Mouse (Mus musculus) forebrain, embryonic 15.5 days (tissue): ENCODE results near the gene Vcam1. TPM values are rescaled to one million over a fixed set of nuclear protein-coding genes. Genes with fewer than 3 reads are reported as not detected.

Source experiments
- ATAC-seq: fragments of 200-750 bp; cut with Nextera tagmentation; replicated peaks from 2 replicates; pipeline ENCODE4 v1.8.0; 2017; ENCODE audit warnings: mild to moderate bottlenecking, moderate TSS enrichment, moderate library complexity
- H3K27ac ChIP-seq: fragments of 300-500 bp; sonication (generic); replicated peaks from 2 replicates; pipeline ENCODE4 v1.5.1; 2015; ENCODE audit warnings: mild to moderate bottlenecking, inconsistent platforms
- H3K27me3 ChIP-seq: fragments of 300-500 bp; sonication (generic); 2 replicates; pipeline ENCODE4 v1.6.1; 2015; ENCODE audit warnings: inconsistent platforms
- H3K36me3 ChIP-seq: fragments of 300-500 bp; sonication (generic); 2 replicates; pipeline ENCODE4 v1.6.1; 2015; ENCODE audit warnings: mild to moderate bottlenecking, inconsistent platforms
- H3K4me1 ChIP-seq: fragments of 300-500 bp; sonication (generic); 2 replicates; pipeline ENCODE4 v1.6.1; 2015; ENCODE audit warnings: inconsistent platforms
- H3K4me2 ChIP-seq: fragments of 300-500 bp; sonication (generic); replicated peaks from 2 replicates; pipeline ENCODE4 v1.6.1; 2015; ENCODE audit warnings: mild to moderate bottlenecking, inconsistent platforms
- H3K4me3 ChIP-seq: fragments of 300-500 bp; sonication (generic); 2 replicates; pipeline ENCODE4 v1.5.1; 2015; ENCODE audit warnings: mild to moderate bottlenecking, inconsistent platforms
- H3K9ac ChIP-seq: fragments of 300-500 bp; sonication (generic); replicated peaks from 2 replicates; pipeline ENCODE4 v1.6.1; 2015; ENCODE audit warnings: mild to moderate bottlenecking, inconsistent platforms
- H3K9me3 ChIP-seq: fragments of 300-500 bp; sonication (generic); 2 replicates; pipeline ENCODE4 v1.6.1; 2016; ENCODE audit warnings: inconsistent platforms
- WGBS: fragments of 180-500 bp; shearing (Covaris S2); methylation state at CpG from one replicate; pipeline ENCODE4 v1.1.7; 2015; ENCODE audit warnings: mixed read lengths; 5-methylcytosine and 5-hydroxymethylcytosine counted together
- polyA plus RNA-seq: library from polyadenylated mRNA; unstranded; fragments of >200 nt; fragmentation: Nextera tagmentation; extraction: Ambion mirVana; gene quantifications from 2 replicates; pipeline ENCODE4 v1.2.1, GENCODE M21; 2015

Gene Vcam1
- polyA plus RNA-seq, 1 experiment from 2014 or later: 29.2 TPM

- Histone ChIP-seq H3K9ac (no peak overlapping the region), H3K36me3 (no peaks in the 10 kb centered on the region), H3K9me3 (no peaks in the 10 kb centered on the region), H3K4me2 (no peak overlapping the region), H3K27me3 (no peaks in the 10 kb centered on the region), H3K27ac (no peak overlapping the region), H3K4me3 (no peak overlapping the region), H3K4me1 (peaks cover 18% of the 10 kb centered on the region)
- WGBS: 96% methylated on average over 3 of the region's 3 CpGs
- ATAC-seq: no peak
Measured at GRCm38 (mm10) chr3:116123827-116124226, 5.7 kb downstream of the Vcam1 start.

DNA sequence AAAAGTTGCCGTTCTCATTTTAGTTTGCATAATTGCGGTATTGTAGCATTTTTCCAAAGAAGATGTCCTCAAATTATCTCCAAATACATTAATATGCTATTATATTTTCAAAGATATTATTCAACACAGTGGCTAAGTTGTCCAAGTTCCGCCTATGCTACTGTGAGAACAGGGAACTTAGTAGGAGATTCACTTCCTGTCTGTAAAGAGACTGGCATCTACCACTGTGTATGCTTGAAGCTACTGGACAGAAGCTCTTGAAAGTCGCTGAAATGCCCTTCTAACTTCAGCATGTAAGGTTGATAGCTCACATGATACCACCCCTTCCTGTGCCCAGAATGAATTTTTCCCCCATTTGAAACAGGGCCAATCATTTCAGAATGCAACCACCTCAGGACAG, 6.8 kb downstream of the Vcam1 start:
- 90% methylated on average over 4 of the region's 4 CpGs for WGBS
- Histone ChIP-seq H3K27ac (no peak overlapping the region), H3K4me1 (peaks cover 9% of the 10 kb centered on the region; the same call in 1 of the 2 replicates), H3K9me3 (no peaks in the 10 kb centered on the region), H3K4me2 (no peak overlapping the region), H3K4me3 (no peak overlapping the region), H3K9ac (no peak overlapping the region), H3K27me3 (no peaks in the 10 kb centered on the region), H3K36me3 (no peaks in the 10 kb centered on the region)
- ATAC-seq: no peak

DNA sequence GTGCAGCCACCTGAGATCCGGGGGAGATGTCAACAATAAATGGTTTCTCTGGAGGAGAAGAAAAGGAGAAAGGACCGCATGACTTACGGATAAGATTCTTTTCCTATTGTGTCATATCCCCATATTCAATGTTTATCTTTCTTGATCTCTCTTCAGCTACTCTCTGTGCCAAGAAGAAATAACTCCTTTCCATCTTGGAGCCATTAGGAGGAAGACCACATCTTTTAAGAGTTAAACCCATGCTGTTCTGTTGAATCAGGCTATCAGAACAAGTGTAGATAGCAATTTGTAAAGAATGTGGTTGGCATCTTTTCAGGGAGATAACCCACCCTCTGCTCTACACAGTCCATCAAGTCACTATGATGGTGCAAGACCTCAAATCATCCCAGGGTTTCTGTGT, 8.5 kb downstream of the Vcam1 start:
- Histone ChIP-seq H3K4me1 (no peaks in the 10 kb centered on the region), H3K27me3 (no peaks in the 10 kb centered on the region), H3K36me3 (no peaks in the 10 kb centered on the region), H3K9me3 (no peaks in the 10 kb centered on the region), H3K27ac (no peak overlapping the region), H3K4me2 (no peak overlapping the region), H3K4me3 (no peak overlapping the region), H3K9ac (no peak overlapping the region)
- ATAC-seq: no peak
- WGBS: 92% methylated on average over 3 of the region's 3 CpGs

- Histone ChIP-seq H3K9me3 (no peaks in the 10 kb centered on the region), H3K36me3 (no peaks in the 10 kb centered on the region), H3K9ac (no peak overlapping the region), H3K4me3 (no peak overlapping the region), H3K4me1 (no peaks in the 10 kb centered on the region), H3K27me3 (no peaks in the 10 kb centered on the region), H3K4me2 (no peak overlapping the region), H3K27ac (no peak overlapping the region)
- WGBS: 86% methylated on average over 6 of the region's 6 CpGs
- 0 out of 2 replicates have a peak, but pooled peaks have one; percentile 46 for ATAC-seq
Measured at GRCm38 (mm10) chr3:116120391-116120790, 9.1 kb downstream of the Vcam1 start.

GRCm38 (mm10) chr3:116119162-116119561, 10.3 kb downstream of the Vcam1 start:
- peaks cover 10% of the 10 kb centered on the region for H3K4me1 ChIP-seq
- H3K9ac ChIP-seq: no peak overlapping the region
- H3K4me2 ChIP-seq: no peak overlapping the region
- H3K4me3 ChIP-seq: no peak overlapping the region
- H3K36me3 ChIP-seq: no peaks in the 10 kb centered on the region
- no peak overlapping the region for H3K27ac ChIP-seq
- no peaks in the 10 kb centered on the region for H3K27me3 ChIP-seq
- no peaks in the 10 kb centered on the region for H3K9me3 ChIP-seq
- no peak for ATAC-seq
- 76% methylated on average over 7 of the region's 7 CpGs for WGBS

- H3K9ac ChIP-seq: no peak overlapping the region
- ATAC-seq: no peak
- no peaks in the 10 kb centered on the region for H3K9me3 ChIP-seq
- no peak overlapping the region for H3K27ac ChIP-seq
- peaks cover 18% of the 10 kb centered on the region for H3K4me1 ChIP-seq
- no peaks in the 10 kb centered on the region for H3K27me3 ChIP-seq
- H3K36me3 ChIP-seq: no peaks in the 10 kb centered on the region
- H3K4me2 ChIP-seq: no peak overlapping the region
- 93% methylated on average over 4 of the region's 4 CpGs for WGBS
- no peak overlapping the region for H3K4me3 ChIP-seq
Measured at GRCm38 (mm10) chr3:116117046-116117445, 12.4 kb downstream of the Vcam1 start.

- peak; percentile 71 for ATAC-seq
- H3K4me3 ChIP-seq: 0 out of 2 replicates have a peak overlapping the region, but pooled peaks have one; percentile 5
- peaks cover 18% of the 10 kb centered on the region for H3K4me1 ChIP-seq
- no peaks in the 10 kb centered on the region for H3K27me3 ChIP-seq
- no peaks in the 10 kb centered on the region for H3K36me3 ChIP-seq
- 35% methylated on average over 12 of the region's 12 CpGs for WGBS
- H3K4me2 ChIP-seq: peak overlapping the region; percentile 31
- no peaks in the 10 kb centered on the region for H3K9me3 ChIP-seq
- H3K27ac ChIP-seq: peak overlapping the region; percentile 57; the same call in 1 of the 2 replicates
- H3K9ac ChIP-seq: no peak overlapping the region
Measured at GRCm38 (mm10) chr3:116114249-116115188, 15.0 kb downstream of the Vcam1 start.

DNA sequence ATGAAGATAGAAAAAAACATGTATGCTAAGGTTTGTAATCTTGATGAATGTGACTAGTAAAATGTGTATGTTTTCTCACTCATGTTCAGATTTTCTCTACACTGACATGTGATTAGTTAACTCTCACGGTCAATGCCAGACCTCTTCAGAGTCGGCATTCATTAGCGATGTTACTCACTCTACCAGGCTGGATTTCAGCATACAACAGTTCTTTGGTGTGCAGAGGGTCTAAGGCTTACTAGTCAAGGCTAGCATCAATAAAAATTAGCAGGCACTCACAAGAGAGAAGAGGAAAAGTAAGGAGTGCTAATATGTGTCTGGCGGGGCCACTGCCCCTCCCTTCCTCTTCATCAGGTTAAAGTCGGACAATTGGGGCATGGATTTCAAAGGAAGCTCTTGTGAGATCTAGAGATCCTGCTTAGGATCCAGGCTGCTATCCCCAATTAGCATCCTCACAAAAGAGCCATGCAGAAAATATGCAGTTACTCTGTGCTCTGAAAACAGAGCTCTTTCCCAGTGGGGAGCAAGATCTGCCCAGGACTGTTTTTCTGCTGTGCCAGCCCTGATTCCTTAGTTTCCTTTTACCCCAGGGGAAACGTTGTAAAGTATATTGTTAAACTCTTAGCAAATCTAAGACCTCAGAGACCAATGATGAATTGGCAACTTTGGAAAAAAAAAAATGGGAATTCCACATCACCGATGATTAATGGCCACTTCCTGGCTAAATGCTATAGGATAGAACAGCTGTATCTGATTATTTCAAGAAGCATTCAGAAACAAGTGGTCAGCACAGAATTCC, 15.8 kb downstream of the Vcam1 start:
- H3K4me2 ChIP-seq: no peak overlapping the region
- peak; percentile 62 for ATAC-seq
- H3K4me3 ChIP-seq: no peak overlapping the region
- peaks cover 18% of the 10 kb centered on the region for H3K4me1 ChIP-seq
- no peaks in the 10 kb centered on the region for H3K9me3 ChIP-seq
- H3K9ac ChIP-seq: no peak overlapping the region
- WGBS: 2% methylated on average over 7 of the region's 7 CpGs
- H3K27me3 ChIP-seq: no peaks in the 10 kb centered on the region
- H3K27ac ChIP-seq: peak overlapping the region; percentile 5; the same call in 1 of the 2 replicates
- H3K36me3 ChIP-seq: no peaks in the 10 kb centered on the region

DNA sequence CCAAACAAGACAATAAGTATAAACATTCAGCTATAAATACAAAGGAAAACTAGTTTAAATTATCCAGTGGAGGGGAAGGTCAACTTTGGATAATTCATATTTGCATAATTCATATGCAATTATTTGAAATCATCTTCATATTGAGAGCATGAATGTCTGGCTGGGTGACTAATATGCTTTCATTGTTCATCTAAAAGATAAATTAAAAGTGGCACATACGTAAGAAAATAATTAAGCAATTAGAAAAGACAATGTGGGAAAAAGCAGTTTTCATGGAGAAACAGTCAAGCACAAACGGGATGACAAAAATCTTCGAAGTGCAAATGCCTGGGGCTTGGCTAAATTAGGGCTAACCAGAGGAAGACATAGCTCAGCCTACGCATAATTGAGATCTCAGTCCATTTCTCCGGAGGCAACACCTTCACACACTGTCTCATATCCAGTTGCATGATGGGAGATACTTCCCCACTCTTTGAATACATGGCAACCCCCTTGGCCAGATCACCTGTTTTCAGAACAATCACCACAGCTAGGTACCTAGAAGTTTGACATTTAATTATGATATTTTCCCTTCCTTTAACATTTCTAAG, 16.6 kb downstream of the Vcam1 start:
- H3K27ac ChIP-seq: no peak overlapping the region
- no peak for ATAC-seq
- WGBS: 48% methylated on average over 5 of the region's 5 CpGs

DNA sequence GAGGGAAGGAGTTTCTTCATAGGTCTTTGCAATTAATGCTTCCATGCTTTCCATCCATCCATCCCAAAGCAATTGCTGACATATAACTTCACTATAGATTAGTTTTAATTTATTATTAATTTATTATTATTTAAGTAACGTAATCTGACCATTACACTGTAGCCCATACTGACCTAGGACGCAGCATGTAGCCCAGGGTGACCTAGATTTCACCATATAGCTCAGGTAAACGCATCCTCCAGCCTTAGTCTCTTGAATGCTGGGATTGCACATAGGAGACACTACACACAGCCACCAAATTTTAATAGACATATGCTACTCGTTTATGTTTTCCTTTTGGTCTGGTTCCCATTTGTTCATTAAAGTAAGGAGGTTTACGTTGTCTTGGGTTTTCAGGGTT, 23.8 kb downstream of the Vcam1 start:
- no peaks in the 10 kb centered on the region for H3K36me3 ChIP-seq
- no peak for ATAC-seq
- 82% methylated on average over 5 of the region's 5 CpGs for WGBS

More for the DNA sequence above, 16.6 kb downstream of the Vcam1 start:
- no peaks in the 10 kb centered on the region for H3K9me3 ChIP-seq
- H3K4me2 ChIP-seq: no peak overlapping the region
- no peaks in the 10 kb centered on the region for H3K36me3 ChIP-seq
- H3K4me1 ChIP-seq: peaks cover 18% of the 10 kb centered on the region
- H3K27me3 ChIP-seq: no peaks in the 10 kb centered on the region
- no peak overlapping the region for H3K4me3 ChIP-seq
- H3K9ac ChIP-seq: no peak overlapping the region

DNA sequence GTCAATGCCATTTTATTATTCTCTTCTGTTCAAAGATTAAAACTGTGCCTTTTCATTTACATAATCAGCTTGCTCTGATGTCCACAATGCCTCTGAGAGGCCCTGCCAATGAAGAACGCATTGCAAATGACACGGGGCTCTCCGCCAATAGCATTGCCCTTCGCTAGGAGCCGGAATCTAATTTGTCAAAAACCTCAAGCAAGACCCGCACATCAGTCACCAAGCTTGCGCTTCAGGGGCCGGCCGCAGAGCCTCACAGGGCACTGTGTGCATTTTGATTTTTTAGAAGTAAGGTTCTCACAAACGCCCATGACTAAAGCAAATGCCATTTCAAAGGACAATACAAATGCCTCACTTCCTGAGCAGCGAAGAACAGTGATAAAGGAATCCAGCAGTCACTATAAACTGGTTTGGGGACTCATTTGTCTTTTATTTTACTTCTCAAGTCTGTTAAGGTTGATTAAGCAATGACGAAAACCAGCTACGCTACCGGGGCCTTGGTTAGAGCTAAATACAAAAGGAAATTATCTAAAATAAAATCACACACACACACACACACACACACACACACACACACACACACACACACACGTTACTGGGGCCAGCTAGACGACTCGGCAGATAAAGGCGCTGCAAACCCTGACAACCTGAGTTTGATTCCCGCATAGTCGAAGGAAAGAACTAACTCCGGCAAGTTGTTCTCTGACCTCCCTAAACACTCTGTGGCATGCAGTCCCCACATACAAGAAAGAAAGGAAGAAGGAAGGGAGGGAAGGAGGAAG, 24.4 kb downstream of the Vcam1 start:
- H3K27ac ChIP-seq: peak overlapping the region; percentile 32; the same call in 1 of the 2 replicates
- H3K36me3 ChIP-seq: no peaks in the 10 kb centered on the region
- peak overlapping the region; percentile 49 for H3K4me2 ChIP-seq
- no peaks in the 10 kb centered on the region for H3K27me3 ChIP-seq
- no peaks in the 10 kb centered on the region for H3K9me3 ChIP-seq
- peaks cover 14% of the 10 kb centered on the region for H3K4me1 ChIP-seq
- ATAC-seq: peak; percentile 94
- peak overlapping the region; percentile 29 for H3K4me3 ChIP-seq
- WGBS: 3% methylated on average over 21 of the region's 21 CpGs
- no peak overlapping the region; the same call in 1 of the 2 replicates for H3K9ac ChIP-seq

More for the DNA sequence above, 23.8 kb downstream of the Vcam1 start:
- H3K4me1 ChIP-seq: peaks cover 14% of the 10 kb centered on the region
- H3K27me3 ChIP-seq: no peaks in the 10 kb centered on the region
- no peak overlapping the region for H3K9ac ChIP-seq
- H3K9me3 ChIP-seq: no peaks in the 10 kb centered on the region
- H3K4me3 ChIP-seq: no peak overlapping the region
- H3K27ac ChIP-seq: no peak overlapping the region
- H3K4me2 ChIP-seq: no peak overlapping the region
